Mouse (Mus musculus) kidney, postnatal 0 days (tissue): ENCODE measurements around the gene Zdhhc25. TPM values are rescaled to one million over a fixed set of nuclear protein-coding genes. Genes with fewer than 3 reads are reported as not detected.

Experiments
- ATAC-seq: fragments of 200-750 bp; cut with Nextera tagmentation; replicated peaks from 2 replicates; pipeline ENCODE4 v1.8.0; 2017; ENCODE audit warnings: low read depth, moderate number of reproducible peaks, moderate TSS enrichment, moderate library complexity; ENCODE audit not compliant: low FRiP score
- DNase-seq: peaks from one replicate; pipeline ENCODE4 v3.0.0-alpha.2; 2016; ENCODE audit warnings: low spot score
- H3K27ac ChIP-seq: fragments of 300-500 bp; sonication (generic); 2 replicates; pipeline ENCODE4 v1.5.1; 2014; ENCODE audit warnings: mild to moderate bottlenecking
- H3K27me3 ChIP-seq: fragments of 300-500 bp; sonication (generic); 2 replicates; pipeline ENCODE4 v1.6.1; 2014; ENCODE audit warnings: low read length, mixed read lengths; ENCODE audit not compliant: insufficient read depth
- H3K36me3 ChIP-seq: fragments of 300-500 bp; sonication (generic); 2 replicates; pipeline ENCODE4 v1.6.1; 2014; ENCODE audit warnings: low read length, mixed read lengths; ENCODE audit not compliant: insufficient read depth
- H3K4me1 ChIP-seq: fragments of 300-500 bp; sonication (generic); replicated peaks from 2 replicates; pipeline ENCODE4 v1.6.1; 2014; ENCODE audit warnings: antibody characterized with exemption, low read length, mixed read lengths; ENCODE audit not compliant: insufficient read depth
- H3K4me2 ChIP-seq: fragments of 300-500 bp; sonication (generic); 2 replicates; pipeline ENCODE4 v1.6.1; 2014; ENCODE audit warnings: mild to moderate bottlenecking, low read length, moderate library complexity, mixed read lengths
- H3K4me3 ChIP-seq: fragments of 300-500 bp; sonication (generic); replicated peaks from 2 replicates; pipeline ENCODE4 v1.5.1; 2014; ENCODE audit warnings: low read depth, low read length
- H3K9ac ChIP-seq: fragments of 300-500 bp; sonication (generic); 2 replicates; pipeline ENCODE4 v1.6.1; 2014; ENCODE audit warnings: low read depth, low read length
- H3K9me3 ChIP-seq: fragments of 300-500 bp; sonication (generic); replicated peaks from 2 replicates; pipeline ENCODE4 v1.6.1; 2016; ENCODE audit warnings: low read length, inconsistent platforms, mixed read lengths
- CTCF ChIP-seq: IDR thresholded peaks from 2 replicates; pipeline ENCODE4 v1.5.1; 2016; ENCODE audit warnings: antibody characterized with exemption, low read depth, mild to moderate bottlenecking, moderate library complexity
- WGBS: fragments of 180-500 bp; shearing (Covaris S2); extraction: QIAGEN DNeasy Blood & Tissue Kit; methylation state at CpG from one replicate; pipeline ENCODE4 v1.1.7; 2014; 5-methylcytosine and 5-hydroxymethylcytosine counted together
- polyA plus RNA-seq: library from polyadenylated mRNA; unstranded; fragments of >200 nt; fragmentation: Nextera tagmentation; extraction: Ambion mirVana; gene quantifications from 2 replicates; pipeline ENCODE4 v1.2.1, GENCODE M21; 2015

The Zdhhc25 gene
- polyA plus RNA-seq, 1 experiment from 2014 or later, result not detected

GRCm38 (mm10) chr15:88625303-88626066 lies 25.4 kb downstream of the Zdhhc25 start:
- Histone ChIP-seq H3K9me3 (no peaks in the 10 kb centered on the region), H3K4me2 (no peak overlapping the region), H3K4me1 (no peaks in the 10 kb centered on the region), H3K36me3 (no peaks in the 10 kb centered on the region), H3K27me3 (no peaks in the 10 kb centered on the region), H3K27ac (no peak overlapping the region), H3K4me3 (no peak overlapping the region), H3K9ac (no peak overlapping the region)
- DNase-seq, result no peak
- no peak for ATAC-seq
- TF ChIP-seq CTCF, result no peak
- 70% methylated on average over 3 of the region's 3 CpGs for WGBS

- H3K4me3 ChIP-seq, result no peak overlapping the region
- no peak for ATAC-seq
- H3K27me3 ChIP-seq, result no peaks in the 10 kb centered on the region
- no peak for TF ChIP-seq CTCF
- no peaks in the 10 kb centered on the region for H3K9me3 ChIP-seq
- 84% methylated on average over 5 of the region's 5 CpGs for WGBS
- no peaks in the 10 kb centered on the region for H3K36me3 ChIP-seq
- no peak overlapping the region for H3K27ac ChIP-seq
- H3K4me2 ChIP-seq, result no peak overlapping the region
- H3K9ac ChIP-seq, result no peak overlapping the region
- no peaks in the 10 kb centered on the region for H3K4me1 ChIP-seq
- no peak for DNase-seq
Observed at GRCm38 (mm10) chr15:88626886-88627488, 26.9 kb downstream of the Zdhhc25 start.

- no peak overlapping the region for H3K27ac ChIP-seq
- no peak for DNase-seq
- H3K9me3 ChIP-seq, result no peaks in the 10 kb centered on the region
- H3K36me3 ChIP-seq, result no peaks in the 10 kb centered on the region
- no peaks in the 10 kb centered on the region for H3K4me1 ChIP-seq
- no peak overlapping the region for H3K4me3 ChIP-seq
- H3K9ac ChIP-seq, result no peak overlapping the region
- no peak overlapping the region for H3K4me2 ChIP-seq
- ATAC-seq, result no peak
- no peaks in the 10 kb centered on the region for H3K27me3 ChIP-seq
- no peak for TF ChIP-seq CTCF
- 60% methylated on average over 9 of the region's 9 CpGs for WGBS
Observed at GRCm38 (mm10) chr15:88628801-88629356, 28.8 kb downstream of the Zdhhc25 start.

GRCm38 (mm10) chr15:88635205-88635604 lies 35.1 kb downstream of the Zdhhc25 start:
- ATAC-seq (no peak), DNase-seq (no peak)
- Histone ChIP-seq H3K4me3 (no peak overlapping the region), H3K27me3 (no peaks in the 10 kb centered on the region), H3K36me3 (no peaks in the 10 kb centered on the region), H3K4me1 (no peaks in the 10 kb centered on the region), H3K27ac (no peak overlapping the region), H3K9ac (no peak overlapping the region), H3K9me3 (no peaks in the 10 kb centered on the region), H3K4me2 (no peak overlapping the region)
- TF ChIP-seq CTCF, result no peak; the same call in 1 of the 2 replicates
- 75% methylated on average over 5 of the region's 5 CpGs for WGBS

- Histone ChIP-seq H3K4me1 (no peaks in the 10 kb centered on the region), H3K27me3 (no peaks in the 10 kb centered on the region), H3K9ac (no peak overlapping the region), H3K4me2 (no peak overlapping the region), H3K27ac (no peak overlapping the region), H3K36me3 (no peaks in the 10 kb centered on the region), H3K4me3 (no peak overlapping the region), H3K9me3 (no peaks in the 10 kb centered on the region)
- DNase-seq, result peak; percentile 50
- peak; percentile 83 for TF ChIP-seq CTCF
- 26% methylated on average over 13 of the region's 13 CpGs for WGBS
- no peak for ATAC-seq
Observed at GRCm38 (mm10) chr15:88651019-88651418, 50.9 kb downstream of the Zdhhc25 start.

Other genes with a start within 250 kb of the Zdhhc25 start
- gene Brd1, start 133.9 kb downstream of the Zdhhc25 start, polyA plus RNA-seq, result 16.5 and 16.9 TPM in 2 replicates
- 11.8 and 13.3 TPM in 2 replicates for gene Zbed4, start 151.4 kb downstream of the Zdhhc25 start, polyA plus RNA-seq
- 9.8 and 11.2 TPM in 2 replicates for gene Alg12, start 219.0 kb downstream of the Zdhhc25 start, polyA plus RNA-seq
- gene Creld2, start 219.3 kb downstream of the Zdhhc25 start, polyA plus RNA-seq, result 79.0 and 89.8 TPM in 2 replicates